Mouse (Mus musculus) midbrain, embryonic 14.5 days (tissue): ENCODE data around the gene Armt1. TPM values are rescaled to one million over a fixed set of nuclear protein-coding genes. Genes with fewer than 3 reads are reported as not detected.

ENCODE experiments used
- ATAC-seq: fragments of 200-750 bp; cut with Nextera tagmentation; 2 replicates; pipeline ENCODE4 v1.8.0; 2017; ENCODE audit warnings: moderate number of reproducible peaks, moderate library complexity; ENCODE audit not compliant: low FRiP score, low TSS enrichment
- DNase-seq: peaks from one replicate; pipeline ENCODE4 v3.0.0-alpha.2; 2015
- H3K27ac ChIP-seq: fragments of 300-500 bp; sonication (generic); replicated peaks from 2 replicates; pipeline ENCODE4 v1.5.1; 2014; ENCODE audit warnings: mild to moderate bottlenecking, low read depth, low read length, moderate library complexity
- H3K27me3 ChIP-seq: fragments of 300-500 bp; sonication (generic); 2 replicates; pipeline ENCODE4 v1.6.1; 2014; ENCODE audit warnings: low read length, control low read depth, mixed read lengths; ENCODE audit not compliant: control insufficient read depth, insufficient read depth
- H3K36me3 ChIP-seq: fragments of 300-500 bp; sonication (generic); 2 replicates; pipeline ENCODE4 v1.6.1; 2014; ENCODE audit warnings: low read length, control low read depth; ENCODE audit not compliant: control insufficient read depth, insufficient read depth
- H3K4me1 ChIP-seq: fragments of 300-500 bp; sonication (generic); 2 replicates; pipeline ENCODE4 v1.6.1; 2014; ENCODE audit warnings: mild to moderate bottlenecking, antibody characterized with exemption, low read length, control low read depth; ENCODE audit not compliant: control insufficient read depth, insufficient read depth
- H3K4me2 ChIP-seq: fragments of 300-500 bp; sonication (generic); 2 replicates; pipeline ENCODE4 v1.6.1; 2014; ENCODE audit warnings: mild to moderate bottlenecking, low read length, moderate library complexity
- H3K4me3 ChIP-seq: fragments of 300-500 bp; sonication (generic); replicated peaks from 2 replicates; pipeline ENCODE4 v1.5.1; 2014; ENCODE audit warnings: low read depth, low read length
- H3K9ac ChIP-seq: fragments of 300-500 bp; sonication (generic); replicated peaks from 2 replicates; pipeline ENCODE4 v1.6.1; 2014; ENCODE audit warnings: mild to moderate bottlenecking, low read length, moderate library complexity
- H3K9me3 ChIP-seq: fragments of 300-500 bp; sonication (generic); 2 replicates; pipeline ENCODE4 v1.6.1; 2016; ENCODE audit warnings: low read length, control low read depth, mixed read lengths; ENCODE audit not compliant: control insufficient read depth
- WGBS: fragments of 180-500 bp; shearing (Covaris S2); extraction: QIAGEN DNeasy Blood & Tissue Kit; methylation state at CpG from one replicate; pipeline ENCODE4 v1.1.7; 2014; 5-methylcytosine and 5-hydroxymethylcytosine counted together
- polyA plus RNA-seq: library from polyadenylated mRNA; unstranded; fragments of >200 nt; fragmentation: Nextera tagmentation; extraction: Ambion mirVana; gene quantifications from 2 replicates; pipeline ENCODE4 v1.2.1, GENCODE M21; 2014

The Armt1 gene
- polyA plus RNA-seq, 1 experiment from 2014 or later = 14.7 TPM

- no peak for DNase-seq
- WGBS = 88% methylated on average over 3 of the region's 3 CpGs
- Histone ChIP-seq H3K4me2 (no peak overlapping the region), H3K27ac (no peak overlapping the region), H3K36me3 (no peaks in the 10 kb centered on the region), H3K27me3 (no peaks in the 10 kb centered on the region), H3K4me1 (no peaks in the 10 kb centered on the region), H3K4me3 (no peak overlapping the region), H3K9me3 (no peaks in the 10 kb centered on the region), H3K9ac (no peak overlapping the region)
- no peak for ATAC-seq
These were observed 37.1 kb downstream of the Armt1 start for GRCm38 (mm10) chr10:4469406-4469805.

- Histone ChIP-seq H3K36me3 (no peaks in the 10 kb centered on the region), H3K9ac (no peak overlapping the region), H3K27ac (no peak overlapping the region), H3K4me2 (no peak overlapping the region), H3K4me3 (no peak overlapping the region), H3K27me3 (no peaks in the 10 kb centered on the region), H3K4me1 (no peaks in the 10 kb centered on the region), H3K9me3 (no peaks in the 10 kb centered on the region)
- no peak for ATAC-seq
- 94% methylated on average over 11 of the region's 11 CpGs for WGBS
- no peak for DNase-seq
These were observed 41.3 kb downstream of the Armt1 start for GRCm38 (mm10) chr10:4473591-4473993.

- Histone ChIP-seq H3K9me3 (no peaks in the 10 kb centered on the region), H3K27me3 (no peaks in the 10 kb centered on the region), H3K4me2 (no peak overlapping the region), H3K27ac (no peak overlapping the region), H3K4me3 (no peak overlapping the region), H3K36me3 (no peaks in the 10 kb centered on the region), H3K4me1 (no peaks in the 10 kb centered on the region), H3K9ac (no peak overlapping the region)
- ATAC-seq (no peak), DNase-seq (no peak)
- WGBS = 75% methylated on average over 3 of the region's 3 CpGs
These were observed 43.2 kb downstream of the Armt1 start for GRCm38 (mm10) chr10:4475431-4475830.

- H3K9ac ChIP-seq = no peak overlapping the region
- H3K4me2 ChIP-seq = no peak overlapping the region
- DNase-seq (no peak), ATAC-seq (no peak)
- H3K4me1 ChIP-seq = no peaks in the 10 kb centered on the region
- no peaks in the 10 kb centered on the region for H3K36me3 ChIP-seq
- no peaks in the 10 kb centered on the region for H3K27me3 ChIP-seq
- no peaks in the 10 kb centered on the region for H3K9me3 ChIP-seq
- no peak overlapping the region for H3K27ac ChIP-seq
- WGBS = 94% methylated on average over 5 of the region's 5 CpGs
- H3K4me3 ChIP-seq = no peak overlapping the region
These were observed 44.3 kb downstream of the Armt1 start for GRCm38 (mm10) chr10:4476604-4477003.

GRCm38 (mm10) chr10:4480929-4481328 lies 48.7 kb downstream of the Armt1 start:
- H3K4me1 ChIP-seq = no peaks in the 10 kb centered on the region
- 85% methylated on average over 3 of the region's 3 CpGs for WGBS
- no peak overlapping the region for H3K27ac ChIP-seq
- no peak overlapping the region for H3K4me3 ChIP-seq
- no peak overlapping the region for H3K9ac ChIP-seq
- H3K27me3 ChIP-seq = no peaks in the 10 kb centered on the region
- no peaks in the 10 kb centered on the region for H3K9me3 ChIP-seq
- ATAC-seq (no peak), DNase-seq (no peak)
- H3K36me3 ChIP-seq = no peaks in the 10 kb centered on the region
- H3K4me2 ChIP-seq = no peak overlapping the region

GRCm38 (mm10) chr10:4481695-4482094 lies 49.4 kb downstream of the Armt1 start:
- ATAC-seq (no peak), DNase-seq (no peak)
- Histone ChIP-seq H3K4me3 (no peak overlapping the region), H3K4me2 (no peak overlapping the region), H3K27ac (no peak overlapping the region), H3K9me3 (no peaks in the 10 kb centered on the region), H3K9ac (no peak overlapping the region), H3K4me1 (no peaks in the 10 kb centered on the region), H3K36me3 (no peaks in the 10 kb centered on the region), H3K27me3 (no peaks in the 10 kb centered on the region)
- WGBS = 87% methylated on average over 8 of the region's 8 CpGs

GRCm38 (mm10) chr10:4482355-4482754 lies 50.1 kb downstream of the Armt1 start, which contains the start of gene Ccdc170:
Gene Ccdc170, plus strand, starts transcription at chr10:4482502.
- 41% methylated on average over 11 of the region's 11 CpGs for WGBS
- H3K36me3 ChIP-seq = no peaks in the 10 kb centered on the region
- ATAC-seq = no peak
- H3K9me3 ChIP-seq = no peaks in the 10 kb centered on the region
- H3K27me3 ChIP-seq = no peaks in the 10 kb centered on the region
- no peak for DNase-seq
- H3K4me1 ChIP-seq = no peaks in the 10 kb centered on the region
- H3K9ac ChIP-seq = no peak within 1 kb of the TSS
- H3K4me2 ChIP-seq = no peak within 1 kb of the TSS
- no peak within 1 kb of the TSS for H3K27ac ChIP-seq
- no peak within 1 kb of the TSS for H3K4me3 ChIP-seq

GRCm38 (mm10) chr10:4483848-4484247 lies 51.6 kb downstream of the Armt1 start:
- DNase-seq (no peak), ATAC-seq (no peak)
- Histone ChIP-seq H3K36me3 (no peaks in the 10 kb centered on the region), H3K27ac (no peak overlapping the region), H3K4me1 (no peaks in the 10 kb centered on the region), H3K4me2 (no peak overlapping the region), H3K4me3 (no peak overlapping the region), H3K9me3 (no peaks in the 10 kb centered on the region), H3K27me3 (no peaks in the 10 kb centered on the region), H3K9ac (no peak overlapping the region)
- 70% methylated on average over 1 of the region's 1 CpGs for WGBS

- no peak for DNase-seq
- H3K9ac ChIP-seq = no peak overlapping the region
- no peaks in the 10 kb centered on the region for H3K9me3 ChIP-seq
- 85% methylated on average over 9 of the region's 9 CpGs for WGBS
- ATAC-seq = no peak
- H3K4me2 ChIP-seq = no peak overlapping the region
- H3K36me3 ChIP-seq = no peaks in the 10 kb centered on the region
- H3K27ac ChIP-seq = no peak overlapping the region
- H3K4me1 ChIP-seq = no peaks in the 10 kb centered on the region
- H3K4me3 ChIP-seq = no peak overlapping the region
- no peaks in the 10 kb centered on the region for H3K27me3 ChIP-seq
These were observed 52.7 kb downstream of the Armt1 start for GRCm38 (mm10) chr10:4484986-4485385.
